Mouse (Mus musculus) neural tube, embryonic 11.5 days (tissue): Measurements from ENCODE around the gene 5730480H06Rik. TPM values are rescaled to one million over a fixed set of nuclear protein-coding genes. Genes with fewer than 3 reads are reported as not detected.

ENCODE experiments used
- ATAC-seq: fragments of 200-750 bp; cut with Nextera tagmentation; 2 replicates; pipeline ENCODE4 v1.8.0; 2017; ENCODE audit warnings: moderate number of reproducible peaks, mild to moderate bottlenecking, moderate TSS enrichment, moderate library complexity; ENCODE audit not compliant: insufficient read depth, low FRiP score, low TSS enrichment
- DNase-seq: peaks from one replicate; pipeline ENCODE4 v3.0.0-alpha.2; 2015; ENCODE audit warnings: low spot score
- H3K27ac ChIP-seq: fragments of 300-500 bp; sonication (generic); 2 replicates; pipeline ENCODE4 v1.5.1; 2014; ENCODE audit warnings: low read depth, mild to moderate bottlenecking, low read length
- H3K27me3 ChIP-seq: fragments of 300-500 bp; sonication (generic); 2 replicates; pipeline ENCODE4 v1.6.1; 2014; ENCODE audit warnings: mild to moderate bottlenecking, low read length, mixed read lengths; ENCODE audit not compliant: control insufficient read depth, insufficient read depth
- H3K36me3 ChIP-seq: fragments of 300-500 bp; sonication (generic); 2 replicates; pipeline ENCODE4 v1.6.1; 2014; ENCODE audit warnings: mild to moderate bottlenecking, low read length, moderate library complexity, mixed read lengths; ENCODE audit not compliant: control insufficient read depth, insufficient read depth
- H3K4me1 ChIP-seq: fragments of 300-500 bp; sonication (generic); 2 replicates; pipeline ENCODE4 v1.6.1; 2014; ENCODE audit warnings: low read length, mixed read lengths; ENCODE audit not compliant: control insufficient read depth, insufficient read depth
- H3K4me2 ChIP-seq: fragments of 300-500 bp; sonication (generic); 2 replicates; pipeline ENCODE4 v1.6.1; 2014; ENCODE audit warnings: low read depth, mild to moderate bottlenecking, moderate library complexity
- H3K4me3 ChIP-seq: fragments of 300-500 bp; sonication (generic); 2 replicates; pipeline ENCODE4 v1.5.1; 2014; ENCODE audit warnings: low read depth, low read length
- H3K9ac ChIP-seq: fragments of 300-500 bp; sonication (generic); 2 replicates; pipeline ENCODE4 v1.6.1; 2014; ENCODE audit warnings: mild to moderate bottlenecking, low read length
- H3K9me3 ChIP-seq: fragments of 300-500 bp; sonication (generic); 2 replicates; pipeline ENCODE4 v1.6.1; 2016; ENCODE audit warnings: low read length; ENCODE audit not compliant: control insufficient read depth
- WGBS: fragments of 180-500 bp; shearing (Covaris S2); extraction: QIAGEN DNeasy Blood & Tissue Kit; methylation state at CpG from one replicate; pipeline ENCODE4 v1.1.7; 2014; 5-methylcytosine and 5-hydroxymethylcytosine counted together
- polyA plus RNA-seq: library from polyadenylated mRNA; unstranded; fragments of >200 nt; fragmentation: Nextera tagmentation; extraction: Ambion mirVana; gene quantifications from 2 replicates; pipeline ENCODE4 v1.2.1, GENCODE M21; 2014

The 5730480H06Rik gene
- polyA plus RNA-seq, 1 experiment from 2014 or later: 25.1 TPM

DNA sequence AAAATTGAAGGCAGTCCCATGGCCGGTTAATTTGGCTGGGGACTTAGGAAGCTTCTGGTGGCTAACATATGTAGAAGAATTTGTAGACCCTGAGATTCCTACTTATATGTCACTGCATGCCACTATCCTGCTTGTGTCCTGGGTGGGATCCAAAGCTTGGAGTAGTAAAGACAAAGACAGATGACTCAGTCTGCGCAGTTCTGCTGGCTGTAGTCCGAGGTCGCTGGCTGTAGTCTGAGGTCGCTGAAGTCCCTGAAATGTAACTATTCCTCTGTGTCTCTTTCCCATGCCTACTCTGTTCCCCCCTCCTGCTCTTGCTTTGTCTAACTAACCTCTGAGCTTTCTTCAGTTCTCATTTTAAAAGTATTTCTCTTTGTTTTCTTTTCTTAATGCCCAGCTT lies 82.6 kb downstream of the 5730480H06Rik start:
- ATAC-seq (no peak), DNase-seq (no peak)
- Histone ChIP-seq H3K4me2 (no peak overlapping the region), H3K27me3 (no peaks in the 10 kb centered on the region), H3K9ac (no peak overlapping the region), H3K9me3 (no peaks in the 10 kb centered on the region), H3K27ac (no peak overlapping the region), H3K4me1 (no peaks in the 10 kb centered on the region), H3K4me3 (no peak overlapping the region), H3K36me3 (no peaks in the 10 kb centered on the region)
- WGBS: 85% methylated on average over 5 of the region's 5 CpGs

DNA sequence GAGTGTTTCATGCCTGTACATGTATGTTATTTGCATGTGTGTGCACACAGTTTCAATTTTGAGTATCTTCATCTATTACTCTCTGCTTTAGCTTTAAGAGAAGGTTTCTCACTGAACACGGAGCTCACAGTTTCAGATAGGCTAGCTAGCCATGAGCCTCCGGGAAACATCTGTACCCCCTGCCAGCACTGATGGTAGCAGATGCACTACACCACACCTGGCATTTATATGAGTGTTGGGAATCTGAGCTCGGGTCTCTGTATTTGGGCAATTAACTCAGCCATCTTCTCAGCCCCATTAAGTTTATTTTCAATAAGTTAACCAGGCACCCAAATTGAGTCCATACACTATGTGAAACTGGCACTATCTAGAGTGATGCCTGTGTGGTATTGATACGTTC lies 83.7 kb downstream of the 5730480H06Rik start:
- no peak for ATAC-seq
- no peak for DNase-seq
- H3K27me3 ChIP-seq: no peaks in the 10 kb centered on the region

DNA sequence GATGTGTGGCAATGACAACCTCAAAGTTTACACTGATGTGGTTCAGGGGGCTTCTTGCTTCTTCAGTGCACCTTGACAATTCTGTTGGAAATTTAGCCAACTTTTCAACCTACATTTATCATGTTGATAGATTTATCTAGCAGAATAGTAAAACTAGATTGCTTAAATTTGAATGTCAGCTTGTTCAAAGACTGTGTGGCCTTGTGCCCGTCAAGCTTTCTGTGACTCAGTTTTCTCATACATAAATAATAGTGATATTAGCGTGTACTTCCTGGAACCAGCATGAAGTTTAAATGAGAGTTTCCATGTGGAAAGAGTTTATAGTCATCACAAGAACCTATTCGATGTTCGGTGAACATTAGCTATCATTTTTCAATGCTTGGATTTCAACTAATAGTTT lies 84.5 kb downstream of the 5730480H06Rik start:
- no peaks in the 10 kb centered on the region for H3K4me1 ChIP-seq
- H3K4me2 ChIP-seq: no peak overlapping the region
- H3K27me3 ChIP-seq: no peaks in the 10 kb centered on the region
- H3K9me3 ChIP-seq: no peaks in the 10 kb centered on the region
- WGBS: 90% methylated on average over 4 of the region's 4 CpGs
- H3K9ac ChIP-seq: no peak overlapping the region
- ATAC-seq (no peak), DNase-seq (no peak)
- no peak overlapping the region for H3K4me3 ChIP-seq
- H3K36me3 ChIP-seq: no peaks in the 10 kb centered on the region
- no peak overlapping the region for H3K27ac ChIP-seq

More for the DNA sequence above, 83.7 kb downstream of the 5730480H06Rik start:
- Histone ChIP-seq H3K9ac (no peak overlapping the region), H3K27ac (no peak overlapping the region), H3K9me3 (no peaks in the 10 kb centered on the region), H3K4me3 (no peak overlapping the region), H3K36me3 (no peaks in the 10 kb centered on the region), H3K4me2 (no peak overlapping the region), H3K4me1 (no peaks in the 10 kb centered on the region)
- WGBS: 79% methylated on average over 4 of the region's 4 CpGs

DNA sequence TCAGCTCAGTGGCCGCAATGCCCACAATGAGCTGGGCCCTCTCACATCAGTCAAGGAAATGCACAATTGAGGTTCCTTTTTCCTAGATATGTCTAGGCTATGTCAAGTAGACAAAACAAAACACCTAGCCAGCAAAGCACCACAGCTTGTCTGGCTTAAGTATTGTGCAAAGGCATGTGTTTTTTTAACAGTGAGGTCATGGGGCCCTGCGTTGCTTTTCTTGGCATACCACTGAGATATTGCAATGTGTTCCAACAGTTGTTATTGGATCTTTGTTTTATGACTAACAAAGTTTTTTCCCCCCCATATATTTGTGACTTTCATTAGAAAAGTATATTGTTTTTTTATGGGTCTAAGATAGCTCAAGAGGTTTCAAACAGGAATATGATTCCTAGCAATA lies 92.0 kb downstream of the 5730480H06Rik start:
- H3K36me3 ChIP-seq: no peaks in the 10 kb centered on the region
- no peaks in the 10 kb centered on the region for H3K27me3 ChIP-seq
- 92% methylated on average over 2 of the region's 2 CpGs for WGBS
- no peak overlapping the region for H3K27ac ChIP-seq
- no peak for ATAC-seq
- DNase-seq: no peak
- H3K4me1 ChIP-seq: no peaks in the 10 kb centered on the region
- no peak overlapping the region for H3K9ac ChIP-seq
- H3K4me3 ChIP-seq: no peak overlapping the region
- no peak overlapping the region for H3K4me2 ChIP-seq
- H3K9me3 ChIP-seq: no peaks in the 10 kb centered on the region

DNA sequence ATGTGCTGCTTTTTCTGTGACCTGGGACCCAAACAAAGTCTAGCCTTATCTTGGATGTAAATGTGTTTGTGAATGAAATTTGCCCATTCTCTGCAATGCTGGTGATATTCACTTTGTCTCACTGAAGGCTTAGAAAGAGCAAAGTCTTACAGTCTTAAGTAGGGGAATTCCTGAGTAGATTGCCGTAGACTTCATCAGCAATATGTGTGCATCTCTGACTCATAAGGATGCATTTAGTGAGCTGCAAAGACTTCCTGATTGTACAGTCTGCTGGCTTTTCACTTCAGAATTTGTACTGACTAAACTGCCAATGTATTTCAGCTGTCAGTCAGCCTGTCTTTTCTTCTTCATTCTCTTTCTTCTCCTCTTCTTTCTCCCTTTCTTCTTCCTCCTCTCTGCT lies 94.2 kb downstream of the 5730480H06Rik start:
- DNase-seq (no peak), ATAC-seq (no peak)
- Histone ChIP-seq H3K9ac (no peak overlapping the region), H3K4me2 (no peak overlapping the region), H3K27ac (no peak overlapping the region), H3K27me3 (no peaks in the 10 kb centered on the region), H3K4me1 (no peaks in the 10 kb centered on the region), H3K4me3 (no peak overlapping the region), H3K9me3 (no peaks in the 10 kb centered on the region), H3K36me3 (no peaks in the 10 kb centered on the region)
- 96% methylated on average over 1 of the region's 1 CpGs for WGBS

DNA sequence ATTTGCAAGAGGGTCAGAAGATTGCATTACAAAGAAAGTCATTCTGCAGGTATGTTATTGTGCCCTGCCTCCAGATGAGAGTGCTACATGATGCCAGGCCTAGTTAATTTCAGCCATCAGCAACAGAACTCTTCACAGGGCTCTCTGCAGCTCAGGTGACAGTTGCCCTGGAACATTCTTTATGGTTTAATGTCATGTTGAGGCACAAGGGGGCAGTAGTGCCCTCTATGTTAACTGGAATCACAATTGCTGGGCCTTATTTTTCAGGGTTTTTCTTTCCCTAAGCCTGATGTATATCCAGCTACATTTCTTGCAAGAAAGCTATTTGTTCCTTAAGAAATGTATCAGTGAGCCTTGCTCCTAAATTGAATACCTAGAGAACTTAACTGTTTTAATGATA lies 102.7 kb downstream of the 5730480H06Rik start:
- H3K27ac ChIP-seq: no peak overlapping the region
- no peak overlapping the region for H3K4me2 ChIP-seq
- H3K9ac ChIP-seq: no peak overlapping the region
- DNase-seq: peak; percentile 35
- peak; percentile 60; the same call in 1 of the 2 replicates for ATAC-seq
- H3K36me3 ChIP-seq: no peaks in the 10 kb centered on the region
- no peaks in the 10 kb centered on the region for H3K27me3 ChIP-seq
- no peak overlapping the region for H3K4me3 ChIP-seq
- H3K4me1 ChIP-seq: no peaks in the 10 kb centered on the region
- H3K9me3 ChIP-seq: no peaks in the 10 kb centered on the region

DNA sequence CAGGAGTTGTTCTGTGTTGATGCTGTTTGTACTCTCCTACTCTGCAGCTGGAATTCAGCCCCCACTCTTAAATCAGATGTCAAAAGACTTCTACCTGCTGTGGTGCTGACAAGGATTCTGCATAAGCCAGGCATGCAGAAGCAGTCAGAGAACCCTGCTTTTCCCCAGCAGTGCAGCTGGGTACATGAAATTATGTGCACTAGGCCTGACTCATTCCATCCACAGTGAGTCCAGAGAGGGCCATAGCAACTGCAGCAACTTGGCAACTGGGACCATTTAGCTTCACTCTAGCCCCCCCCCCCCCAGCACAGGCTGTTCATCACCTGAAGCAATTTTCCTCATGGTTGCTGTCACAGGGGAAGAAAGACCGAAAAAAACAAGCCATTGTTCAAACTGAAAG lies 121.1 kb downstream of the 5730480H06Rik start:
- Histone ChIP-seq H3K9ac (no peak overlapping the region), H3K27me3 (no peaks in the 10 kb centered on the region), H3K4me1 (no peaks in the 10 kb centered on the region), H3K9me3 (no peaks in the 10 kb centered on the region), H3K27ac (no peak overlapping the region), H3K4me2 (no peak overlapping the region), H3K36me3 (no peaks in the 10 kb centered on the region), H3K4me3 (no peak overlapping the region)
- no peak for ATAC-seq
- 77% methylated on average over 1 of the region's 1 CpGs for WGBS
- no peak for DNase-seq

DNA sequence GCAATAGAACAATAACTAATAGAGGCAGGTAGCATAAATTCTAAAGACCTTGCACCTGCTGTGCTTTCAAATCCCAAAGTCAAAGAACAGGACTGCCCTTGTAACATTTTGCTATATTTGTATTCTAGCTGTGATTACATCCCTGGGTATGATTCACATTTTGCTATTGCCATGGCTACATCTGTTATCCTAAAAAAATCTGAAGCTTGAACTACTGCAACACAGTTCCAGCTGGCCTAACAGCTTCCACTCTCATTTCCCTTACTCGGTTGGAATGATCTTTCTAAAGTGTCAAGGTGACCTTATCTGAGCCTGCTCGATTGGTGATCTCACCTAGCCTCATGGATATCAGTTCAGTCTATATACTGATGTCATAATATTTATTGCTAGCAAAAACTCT lies 132.5 kb downstream of the 5730480H06Rik start:
- DNase-seq: no peak
- H3K27me3 ChIP-seq: no peaks in the 10 kb centered on the region
- H3K36me3 ChIP-seq: no peaks in the 10 kb centered on the region
- H3K4me2 ChIP-seq: no peak overlapping the region
- whole genome bisulfite sequencing: 84% methylated on average over 2 of the region's 2 CpGs
- ATAC-seq: no peak
- H3K9me3 ChIP-seq: no peaks in the 10 kb centered on the region
- H3K9ac ChIP-seq: no peak overlapping the region
- no peak overlapping the region for H3K4me3 ChIP-seq
- no peak overlapping the region for H3K27ac ChIP-seq
- H3K4me1 ChIP-seq: no peaks in the 10 kb centered on the region
